In the genomic region with DNA sequence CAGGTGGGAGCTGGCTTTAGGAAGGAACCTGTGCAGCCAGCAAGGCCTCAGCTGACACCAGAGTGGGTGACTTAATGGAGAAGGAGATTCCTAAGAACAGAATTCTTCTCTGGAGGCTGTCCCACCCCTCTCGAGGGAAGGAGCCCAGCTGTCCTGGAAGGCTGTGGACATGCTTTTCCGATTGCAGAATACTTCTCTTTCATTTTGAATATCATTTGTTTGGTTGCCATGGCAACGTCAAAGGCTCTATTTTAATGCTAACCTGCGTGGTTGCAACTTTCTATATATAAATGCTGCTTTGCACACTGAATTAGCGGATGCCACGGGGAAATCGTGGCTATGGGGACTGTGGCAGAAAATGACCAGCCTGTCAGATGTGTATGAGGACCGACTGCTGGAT, we compare ENCODE assay signal across 9 mouse cellular contexts.
DNase-seq lines count a peak whose midpoint lies in the region; ATAC-seq and TF ChIP-seq lines count a peak whose summit lies in the region.
"Had no signal": no experiment of that assay in that cellular context is flagged by ENCODE, and none has a peak within 500 bp of the region (broad histone marks: within the 10 kb centered on the region; RNA-seq: fewer than 3 reads in every experiment).

No protein-coding gene starts in this region.

- no peaks in the 10 kb centered on the region for H3K36me3 ChIP-seq in liver, embryonic 12.5 days
- H3K36me3 ChIP-seq: limb, embryonic 15.5 days had no signal

- H3K9me3 ChIP-seq in liver, embryonic 12.5 days (replicated peaks), result no peaks in the 10 kb centered on the region
- H3K9me3 ChIP-seq: limb, embryonic 15.5 days had no signal

- H3K9ac ChIP-seq in liver, embryonic 12.5 days, result no peak overlapping the region
- H3K9ac ChIP-seq: limb, embryonic 15.5 days had no signal

- 64% methylated on average over 8 of the region's 8 CpGs for WGBS in liver, embryonic 12.5 days (ENCODE audit: insufficient replicate concordance)

- peak overlapping the region; percentile 87 for H3K27ac ChIP-seq in layer of hippocampus, adult 2 months
- H3K27ac ChIP-seq in gastrocnemius, adult 2 months, result peak overlapping the region; percentile 41
- H3K27ac ChIP-seq in liver, embryonic 12.5 days, result no peak overlapping the region

- no peak for TF ChIP-seq CTCF in layer of hippocampus, adult 2 months (conservative IDR thresholded peaks at IDR 0.05)
- no peak for TF ChIP-seq CTCF in gastrocnemius, adult 2 months (IDR thresholded peaks at IDR 0.05)

- intact Hi-C loops in gastrocnemius, adult 2 months (cut with DNase I), result no loop called here

- no peak for ATAC-seq in liver, embryonic 12.5 days

- peak overlapping the region; percentile 46 for H3K4me3 ChIP-seq in layer of hippocampus, adult 2 months
- peak overlapping the region; percentile 38 for H3K4me3 ChIP-seq in gastrocnemius, adult 2 months
- no peak overlapping the region for H3K4me3 ChIP-seq in liver, embryonic 12.5 days
- H3K4me3 ChIP-seq: limb, embryonic 15.5 days had no signal

- no peaks in the 10 kb centered on the region for H3K27me3 ChIP-seq in liver, embryonic 12.5 days (replicated peaks)
- H3K27me3 ChIP-seq: limb, embryonic 15.5 days had no signal

- no peak overlapping the region for H3K4me2 ChIP-seq in liver, embryonic 12.5 days
- H3K4me2 ChIP-seq: limb, embryonic 15.5 days had no signal

- H3K4me1 ChIP-seq in liver, embryonic 12.5 days, result peaks cover 4% of the 10 kb centered on the region; the same call in 1 of the 2 replicates

- peak; percentile 53 to 70 for DNase-seq in layer of hippocampus, adult 2 months (ENCODE audit: low spot score in 2 of 2)
- no peak for DNase-seq in layer of hippocampus, adult 9-10 months (ENCODE audit: low spot score)
- peak; percentile 70 for DNase-seq in gastrocnemius, adult 2 months
- DNase-seq in left cerebral cortex, adult 9 months (ENCODE audit: low spot score in 2 of 2), result peak; percentile 65 to 76
- peak; percentile 42 to 57 for DNase-seq in right cerebral cortex, postnatal 36 days (ENCODE audit: low spot score in 2 of 2)
- DNase-seq in urinary bladder, postnatal 4 days (ENCODE audit: low spot score in 2 of 2), result no peak
- DNase-seq in cerebellum, adult 11 months, result no peak

Comparison
In these comparisons a context has a peak if more than half of its experiments do, and no peak if none do; other contexts are left out.
1. DNase-seq: peak in layer of hippocampus, adult 2 months (2 of 2), gastrocnemius, adult 2 months (single experiment), left cerebral cortex, adult 9 months (2 of 2) and right cerebral cortex, postnatal 36 days (2 of 2); none in layer of hippocampus, adult 9-10 months (single experiment), urinary bladder, postnatal 4 days (0 of 2) and cerebellum, adult 11 months (single experiment).